Mouse (Mus musculus): Measurements from ENCODE around the gene Mgll.

DNA sequence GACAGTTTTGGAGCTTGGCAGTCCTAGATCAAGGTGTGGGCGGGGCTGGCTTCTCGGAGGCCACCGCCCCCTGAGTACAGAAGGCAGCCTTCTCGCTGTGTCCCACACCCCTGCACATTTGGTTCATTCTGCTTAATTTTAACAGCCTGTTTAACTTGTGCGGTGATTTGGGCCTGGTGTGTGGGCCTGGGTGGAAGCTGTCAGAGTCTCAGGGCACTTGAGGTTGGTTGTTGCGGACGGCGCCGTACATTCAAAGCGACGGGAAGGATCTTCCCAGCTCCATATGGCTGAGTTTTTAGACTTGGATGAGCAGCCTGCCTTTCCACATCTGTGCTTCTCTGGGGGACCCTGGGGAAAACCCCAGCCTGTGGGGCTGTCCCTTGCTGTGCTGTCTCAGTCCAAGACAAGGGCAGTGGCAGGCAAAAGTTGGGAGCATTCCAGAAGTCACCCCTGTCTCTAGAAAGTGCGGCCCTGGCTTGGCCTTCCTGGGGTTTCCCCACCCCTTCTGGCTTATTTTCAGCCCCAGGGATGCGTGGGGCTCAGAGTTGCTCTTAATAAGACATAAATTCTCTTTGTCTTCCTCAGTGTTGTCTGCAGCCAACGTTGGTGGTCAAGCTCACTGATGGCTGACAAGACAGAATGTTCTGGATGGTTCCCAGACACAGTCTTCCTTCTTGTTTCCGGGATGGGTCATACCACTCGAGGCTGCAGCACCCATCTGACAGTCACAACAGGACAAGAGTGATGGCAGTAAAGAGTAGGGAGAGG, 12.7 kb downstream of the Mgll start:
- TF ChIP-seq TAL1 (IDR thresholded peaks at IDR 0.05; ENCODE audit: low read length) (no peak), GATA1 (IDR thresholded peaks at IDR 0.05; ENCODE audit: low read length) (no peak)

All from erythroblast, embryonic 14.5 days (primary cell).